Mouse (Mus musculus): ENCODE measurements around the gene Gp1ba.

Gene Gp1ba

DNA sequence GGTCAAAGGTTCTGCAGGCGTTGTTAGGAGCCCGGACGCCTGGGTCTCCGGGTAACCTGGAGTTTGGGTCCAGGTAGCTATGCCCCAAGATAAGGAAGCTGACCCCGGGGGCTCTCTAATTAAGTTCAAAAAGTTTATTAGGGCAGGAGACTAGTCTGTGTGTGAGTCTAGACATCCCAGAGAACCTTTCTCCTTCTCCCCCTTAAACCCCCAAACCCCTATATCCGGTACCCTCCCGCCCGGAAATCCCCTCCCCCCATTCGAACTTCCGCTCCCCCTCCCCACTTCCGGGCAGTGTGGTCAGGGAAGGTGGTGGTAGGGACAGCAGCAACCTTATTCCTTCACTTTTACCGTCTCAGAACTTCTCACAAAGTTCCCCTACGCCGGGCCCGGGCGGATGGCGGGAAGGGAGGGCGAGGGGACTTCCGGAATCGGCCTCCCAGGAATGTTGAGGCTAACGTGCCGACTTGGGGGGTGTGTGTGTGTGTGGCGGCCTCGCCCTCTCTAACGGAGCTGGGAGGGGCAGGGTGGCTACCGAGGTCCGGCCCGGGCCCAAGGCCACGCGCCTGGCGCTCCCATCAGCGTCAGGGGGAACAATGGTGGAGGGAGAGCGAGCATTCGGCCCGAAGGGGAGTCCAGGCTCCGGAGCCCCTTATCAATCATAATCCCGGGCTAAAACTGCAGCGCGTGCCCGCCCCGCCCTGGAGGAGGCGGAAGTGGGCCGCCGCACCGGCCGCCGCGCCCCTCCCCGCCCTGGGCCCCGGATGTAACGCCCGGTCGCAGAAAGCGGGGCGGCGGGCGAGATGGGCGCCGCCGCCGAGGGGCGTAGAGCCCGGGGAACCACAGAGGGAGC lies 14.6 kb downstream of the Gp1ba start:
- peak; percentile 54 for DNase-seq (ENCODE audit: low spot score)

- peak; percentile 68 for DNase-seq (ENCODE audit: low spot score)
These were observed 15.4 kb downstream of the Gp1ba start, which contains the start of gene Pfn1 for GRCm38 (mm10) chr11:70654198-70654922. Gene Pfn1, minus strand, starts transcription at chr11:70654644.

- peak; percentile 75 for DNase-seq (ENCODE audit: low spot score)
These were observed 16.1 kb downstream of the Gp1ba start for GRCm38 (mm10) chr11:70654923-70655570.

DNA sequence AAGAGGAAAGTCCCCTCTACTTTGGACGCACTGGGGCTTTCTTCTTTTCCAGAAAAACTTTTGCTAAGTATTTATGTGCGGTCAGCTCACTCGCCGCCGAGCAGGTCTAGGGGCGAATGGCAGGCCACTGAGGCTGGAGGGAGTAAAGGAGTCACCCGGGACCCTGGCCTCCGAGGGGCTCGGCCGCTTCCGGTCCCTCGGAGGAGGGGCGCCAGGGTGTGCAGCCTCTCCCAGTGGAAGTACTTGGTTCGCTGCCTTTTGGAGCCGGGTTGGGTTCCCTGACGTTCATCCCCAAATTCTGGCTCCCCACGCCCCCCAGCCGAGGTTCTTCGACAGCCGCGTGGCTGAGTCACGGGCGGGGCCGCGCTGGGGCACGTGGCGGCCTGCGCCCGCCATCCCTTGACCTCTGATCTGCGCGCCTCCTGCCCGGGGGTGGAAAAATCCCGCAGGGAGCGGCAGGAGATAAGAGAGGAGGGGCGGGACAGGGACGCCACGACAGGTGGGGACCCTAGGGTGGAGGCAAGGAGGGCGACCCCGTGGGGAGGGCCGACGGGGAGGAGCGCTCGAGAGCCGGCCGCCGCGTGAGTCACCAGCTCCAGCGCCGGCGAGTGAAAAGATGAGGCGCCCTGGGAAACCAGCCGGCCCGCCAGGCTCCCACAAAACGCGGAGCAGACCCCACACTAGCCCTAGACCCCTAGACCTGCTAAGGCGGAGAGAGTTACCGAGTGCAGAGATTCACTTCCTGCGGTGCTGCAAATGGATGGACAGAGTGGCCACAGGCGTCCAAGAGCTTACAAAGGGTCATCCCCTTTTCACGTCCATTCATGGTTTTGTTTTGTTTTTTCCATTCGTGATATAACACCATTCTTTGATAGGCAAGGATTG lies 16.9 kb downstream of the Gp1ba start:
- DNase-seq (ENCODE audit: low spot score) = no peak

- no peak for DNase-seq (ENCODE audit: low spot score)
These were observed 17.6 kb downstream of the Gp1ba start for GRCm38 (mm10) chr11:70656456-70656927.

GRCm38 (mm10) chr11:70656964-70657363 lies 18.0 kb downstream of the Gp1ba start, which contains the start of gene Eno3:
Gene Eno3, plus strand, starts transcription at chr11:70657202.
- no peak for DNase-seq (ENCODE audit: low spot score)

- no peak for DNase-seq (ENCODE audit: low spot score)
These were observed 18.7 kb downstream of the Gp1ba start for GRCm38 (mm10) chr11:70657573-70657972.

GRCm38 (mm10) chr11:70657991-70658390 lies 19.1 kb downstream of the Gp1ba start:
- no peak for DNase-seq (ENCODE audit: low spot score)

DNA sequence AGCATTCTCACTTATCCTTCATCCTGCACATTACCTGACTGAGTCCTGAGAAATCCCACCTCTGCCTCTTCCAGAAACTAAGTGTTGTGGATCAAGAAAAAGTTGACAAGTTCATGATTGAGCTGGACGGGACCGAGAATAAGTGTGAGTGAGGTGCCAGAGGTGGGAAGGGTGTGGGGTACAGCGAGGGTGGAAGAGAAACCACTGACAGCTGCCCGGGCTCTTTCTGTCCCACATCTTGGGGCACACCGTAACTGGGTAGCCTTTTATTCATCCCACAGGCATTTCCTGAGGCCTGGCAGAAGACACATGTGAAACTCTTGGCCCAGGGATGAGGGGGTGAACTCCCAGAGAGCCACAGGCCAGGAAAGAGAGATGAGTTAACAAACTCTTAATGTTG lies 19.6 kb downstream of the Gp1ba start:
- DNase-seq (ENCODE audit: low spot score) = no peak

GRCm38 (mm10) chr11:70658942-70659341 lies 20.0 kb downstream of the Gp1ba start:
- no peak for DNase-seq (ENCODE audit: low spot score)

- DNase-seq (ENCODE audit: low spot score) = no peak
These were observed 21.6 kb downstream of the Gp1ba start for GRCm38 (mm10) chr11:70660571-70660970.

DNA sequence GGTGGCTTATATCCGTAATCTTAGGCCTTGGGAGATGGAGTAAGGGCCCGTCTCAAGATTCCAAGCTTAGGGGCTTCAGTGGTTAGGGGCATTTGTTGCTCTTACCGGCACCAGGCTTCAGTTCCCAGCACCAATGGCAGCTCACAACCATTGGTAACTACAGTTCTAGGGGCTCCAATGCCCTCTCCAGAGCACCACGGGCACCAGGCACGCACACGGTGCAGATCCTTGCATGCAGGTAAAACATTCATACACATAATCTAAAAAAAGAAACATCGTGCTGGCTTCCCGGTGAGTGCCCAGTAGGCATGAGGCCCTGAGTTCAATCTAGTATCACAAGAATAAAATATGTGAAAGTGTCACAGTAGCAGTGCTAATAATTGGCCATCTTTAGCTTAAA lies 24.2 kb downstream of the Gp1ba start:
- no peak for DNase-seq (ENCODE audit: low spot score)

DNA sequence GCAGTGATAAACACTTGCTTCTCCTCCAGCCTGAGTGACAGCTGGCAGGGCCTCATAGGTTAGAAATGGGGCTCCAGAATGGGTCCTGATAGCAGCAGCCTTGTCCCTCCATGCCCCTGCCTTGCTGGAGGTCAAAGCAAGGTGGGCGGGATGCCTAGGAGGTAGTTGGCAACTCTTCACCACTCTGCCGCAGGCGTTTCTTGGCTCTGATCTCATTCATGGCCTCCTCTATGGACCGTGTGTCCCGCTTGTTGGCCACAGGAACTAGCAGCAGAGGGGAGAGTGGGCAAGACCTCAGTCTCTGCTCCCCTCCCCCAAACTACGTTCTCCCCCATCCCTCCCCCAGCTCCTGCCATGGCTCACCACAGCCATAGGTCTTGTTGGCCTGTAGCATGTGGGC lies 25.0 kb downstream of the Gp1ba start:
- DNase-seq (ENCODE audit: low spot score) = no peak

DNA sequence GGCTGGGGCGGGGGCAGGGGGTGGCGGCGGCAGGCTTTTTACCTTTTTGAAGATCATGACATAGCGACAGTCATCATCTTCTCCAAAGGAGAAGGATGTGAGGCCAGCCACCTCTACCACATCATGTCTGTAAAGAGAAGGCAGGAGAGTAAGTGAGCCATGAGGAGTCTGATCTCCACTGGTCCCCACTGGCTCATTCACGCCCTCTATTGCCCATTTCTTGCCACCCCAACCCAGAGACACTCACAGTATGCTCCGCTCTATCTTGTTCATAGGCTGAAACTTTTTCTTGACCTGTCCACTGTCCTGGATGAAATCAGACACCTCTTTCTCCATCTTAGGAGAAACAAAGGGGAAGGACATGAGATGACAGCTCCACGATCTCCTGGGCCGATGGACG lies 25.8 kb downstream of the Gp1ba start:
- DNase-seq (ENCODE audit: low spot score) = no peak

DNA sequence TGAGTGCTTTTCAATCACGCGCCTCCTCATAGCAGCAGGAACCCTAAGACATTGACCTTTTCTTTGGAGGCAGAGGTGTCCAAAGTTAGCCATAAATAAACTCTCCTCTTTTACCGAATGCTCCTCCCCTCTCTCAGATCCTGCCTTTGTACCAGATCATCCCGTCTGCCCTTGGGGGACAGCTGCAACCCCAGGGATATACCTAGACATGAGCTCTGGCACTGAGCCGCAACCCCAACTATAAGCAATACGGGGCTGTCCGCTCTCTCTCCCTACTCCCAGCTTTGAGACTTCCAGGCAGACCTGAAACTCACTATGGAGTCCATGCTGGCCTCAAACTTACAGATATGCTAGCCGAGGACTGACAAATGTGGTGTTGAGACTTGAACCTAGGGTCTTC lies 27.8 kb downstream of the Gp1ba start:
- DNase-seq (ENCODE audit: low spot score) = no peak

DNA sequence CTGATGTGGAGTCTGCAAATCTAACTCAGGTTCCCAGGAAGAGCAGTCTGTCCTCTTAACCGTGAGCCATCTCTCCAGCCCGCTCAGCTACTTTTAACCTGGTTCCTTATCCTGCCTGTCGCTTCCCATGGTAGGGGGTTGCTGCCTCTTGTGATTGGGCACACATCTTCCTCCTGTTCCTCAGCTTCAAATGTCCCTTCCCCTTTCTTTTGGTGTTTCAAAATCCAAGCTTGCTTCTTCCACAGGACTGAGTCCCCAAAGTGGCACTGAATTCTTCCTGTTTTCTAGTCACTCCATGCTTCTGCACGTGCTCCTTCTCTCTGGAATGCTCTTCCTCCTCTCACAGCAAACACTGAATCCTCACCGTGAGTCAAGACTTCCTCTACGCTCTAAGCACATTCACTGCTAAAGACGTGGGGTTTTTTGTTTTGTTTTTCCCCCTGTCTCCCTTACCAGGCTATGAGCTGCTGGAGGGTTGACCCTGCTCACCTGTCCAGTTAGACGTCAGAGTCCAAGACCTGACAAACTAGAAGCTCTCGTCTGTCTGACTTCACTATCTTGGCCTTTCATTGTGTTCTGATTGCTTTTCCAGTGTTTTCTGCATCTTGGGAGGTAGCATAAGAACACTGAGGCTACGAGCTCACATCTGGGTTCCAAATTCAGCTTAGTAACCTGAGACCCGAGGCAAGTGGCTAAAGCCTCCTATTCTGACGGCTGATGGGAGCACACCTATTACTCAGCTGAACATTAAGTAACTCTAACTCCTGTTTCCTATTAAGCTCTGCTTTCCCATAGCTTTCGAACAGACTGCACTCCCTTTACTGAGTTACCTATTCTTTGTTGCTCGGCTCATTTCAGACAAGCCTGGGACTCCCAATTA lies 28.6 kb downstream of the Gp1ba start:
- DNase-seq (ENCODE audit: low spot score) = no peak

GRCm38 (mm10) chr11:70668335-70668770 lies 29.4 kb downstream of the Gp1ba start:
- DNase-seq (ENCODE audit: low spot score) = no peak

GRCm38 (mm10) chr11:70668771-70669505 lies 30.0 kb downstream of the Gp1ba start, which contains the start of gene Spag7:
Gene Spag7, minus strand, starts transcription at chr11:70669416.
- DNase-seq (ENCODE audit: low spot score) = peak; percentile 99

GRCm38 (mm10) chr11:70669582-70670345 lies 30.8 kb downstream of the Gp1ba start:
- peak; percentile 82 for DNase-seq (ENCODE audit: low spot score)

All from layer of hippocampus, adult 11-12 months (tissue).